Mouse (Mus musculus) heart, embryonic 15.5 days (tissue): ENCODE data around the gene Dlg2. TPM values are rescaled to one million over a fixed set of nuclear protein-coding genes. Genes with fewer than 3 reads are reported as not detected.

Experiments
- ATAC-seq: fragments of 200-750 bp; cut with Nextera tagmentation; replicated peaks from 2 replicates; pipeline ENCODE4 v1.8.0; 2017; ENCODE audit warnings: low read depth, moderate TSS enrichment; ENCODE audit not compliant: insufficient number of reproducible peaks, insufficient read depth, low FRiP score
- H3K27ac ChIP-seq: fragments of 300-500 bp; sonication (generic); 2 replicates; pipeline ENCODE4 v1.5.1; 2015; ENCODE audit warnings: mild to moderate bottlenecking, inconsistent platforms
- H3K27me3 ChIP-seq: fragments of 300-500 bp; sonication (generic); 2 replicates; pipeline ENCODE4 v1.6.1; 2015; ENCODE audit warnings: inconsistent platforms
- H3K36me3 ChIP-seq: fragments of 300-500 bp; sonication (generic); 2 replicates; pipeline ENCODE4 v1.6.1; 2015; ENCODE audit warnings: mild to moderate bottlenecking, inconsistent platforms
- H3K4me1 ChIP-seq: fragments of 300-500 bp; sonication (generic); replicated peaks from 2 replicates; pipeline ENCODE4 v1.6.1; 2015; ENCODE audit warnings: inconsistent platforms
- H3K4me2 ChIP-seq: fragments of 300-500 bp; sonication (generic); 2 replicates; pipeline ENCODE4 v1.6.1; 2015; ENCODE audit warnings: inconsistent platforms, mild to moderate bottlenecking, moderate library complexity
- H3K4me3 ChIP-seq: fragments of 300-500 bp; sonication (generic); 2 replicates; pipeline ENCODE4 v1.5.1; 2015; ENCODE audit warnings: mild to moderate bottlenecking, inconsistent platforms
- H3K9ac ChIP-seq: fragments of 300-500 bp; sonication (generic); 2 replicates; pipeline ENCODE4 v1.6.1; 2015; ENCODE audit warnings: mild to moderate bottlenecking, inconsistent platforms
- H3K9me3 ChIP-seq: fragments of 300-500 bp; sonication (generic); replicated peaks from 2 replicates; pipeline ENCODE4 v1.6.1; 2016; ENCODE audit warnings: inconsistent platforms
- WGBS: fragments of 180-500 bp; shearing (Covaris S2); methylation state at CpG from one replicate; pipeline ENCODE4 v1.1.7; 2015; ENCODE audit warnings: mixed read lengths; 5-methylcytosine and 5-hydroxymethylcytosine counted together
- polyA plus RNA-seq: library from polyadenylated mRNA; unstranded; fragments of >200 nt; fragmentation: Nextera tagmentation; extraction: Ambion mirVana; gene quantifications from 2 replicates; pipeline ENCODE4 v1.2.1, GENCODE M21; 2015

Gene Dlg2
- polyA plus RNA-seq, 1 experiment from 2014 or later: 6.3 TPM

- Histone ChIP-seq H3K9me3 (no peaks in the 10 kb centered on the region), H3K4me1 (no peaks in the 10 kb centered on the region), H3K4me2 (no peak overlapping the region), H3K27me3 (no peaks in the 10 kb centered on the region), H3K4me3 (no peak overlapping the region), H3K9ac (no peak overlapping the region), H3K36me3 (no peaks in the 10 kb centered on the region), H3K27ac (no peak overlapping the region)
- 63% methylated on average over 1 of the region's 1 CpGs for WGBS
- no peak for ATAC-seq
These were observed 1072.3 kb downstream of the Dlg2 start for GRCm38 (mm10) chr7:91548796-91549195.

DNA sequence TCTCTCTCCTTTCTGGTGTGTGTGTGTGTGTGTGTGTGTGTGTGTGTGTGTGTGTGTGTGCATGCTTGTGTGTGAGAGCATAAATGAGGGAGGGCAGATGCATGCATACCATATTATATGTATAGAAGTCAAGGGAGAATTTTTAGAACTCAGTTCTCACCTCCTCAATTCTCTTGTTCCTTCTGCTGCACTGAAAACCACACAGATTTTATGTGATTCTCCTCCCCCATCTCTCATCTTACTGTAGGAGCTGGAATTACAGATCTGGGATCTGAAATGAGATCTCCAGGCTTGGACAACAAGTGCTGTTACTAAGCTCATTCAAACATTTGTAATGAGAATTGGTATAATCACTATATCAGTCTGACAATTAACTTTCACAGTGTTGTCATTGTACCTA is 1081.1 kb downstream of the Dlg2 start:
- H3K9ac ChIP-seq: no peak overlapping the region
- H3K4me2 ChIP-seq: no peak overlapping the region
- no peaks in the 10 kb centered on the region for H3K4me1 ChIP-seq
- H3K36me3 ChIP-seq: no peaks in the 10 kb centered on the region
- H3K4me3 ChIP-seq: no peak overlapping the region
- no peaks in the 10 kb centered on the region for H3K9me3 ChIP-seq
- ATAC-seq: no peak
- no peaks in the 10 kb centered on the region for H3K27me3 ChIP-seq
- H3K27ac ChIP-seq: no peak overlapping the region

DNA sequence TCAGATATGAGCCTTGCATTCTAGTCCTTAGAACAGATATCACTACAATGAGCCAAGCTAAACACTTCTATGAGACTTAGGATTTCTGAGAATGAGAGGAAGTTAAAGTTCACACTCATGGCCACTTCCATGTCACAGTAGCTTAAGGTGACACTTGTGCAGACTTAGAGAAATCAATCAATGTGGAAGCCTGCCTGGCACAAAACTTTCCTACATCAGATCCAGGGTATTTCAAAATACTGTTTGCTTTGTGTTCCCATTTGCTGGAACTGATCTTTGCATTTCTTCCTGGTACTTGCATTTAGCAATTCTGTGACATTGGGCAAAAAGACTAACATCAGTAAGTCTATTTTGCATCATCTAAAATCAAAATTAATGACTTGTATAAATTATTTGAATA is 1091.0 kb downstream of the Dlg2 start:
- H3K9ac ChIP-seq: no peak overlapping the region
- no peaks in the 10 kb centered on the region for H3K36me3 ChIP-seq
- no peak for ATAC-seq
- H3K27ac ChIP-seq: no peak overlapping the region
- no peaks in the 10 kb centered on the region for H3K9me3 ChIP-seq
- H3K4me2 ChIP-seq: no peak overlapping the region
- H3K4me1 ChIP-seq: no peaks in the 10 kb centered on the region
- H3K27me3 ChIP-seq: no peaks in the 10 kb centered on the region
- no peak overlapping the region for H3K4me3 ChIP-seq

GRCm38 (mm10) chr7:91570969-91571368 is 1094.5 kb downstream of the Dlg2 start:
- no peaks in the 10 kb centered on the region for H3K36me3 ChIP-seq
- no peak overlapping the region for H3K9ac ChIP-seq
- ATAC-seq: no peak
- 77% methylated on average over 2 of the region's 2 CpGs for WGBS
- H3K27ac ChIP-seq: no peak overlapping the region
- H3K4me2 ChIP-seq: no peak overlapping the region
- no peaks in the 10 kb centered on the region for H3K27me3 ChIP-seq
- no peaks in the 10 kb centered on the region for H3K4me1 ChIP-seq
- no peak overlapping the region for H3K4me3 ChIP-seq
- H3K9me3 ChIP-seq: no peaks in the 10 kb centered on the region

DNA sequence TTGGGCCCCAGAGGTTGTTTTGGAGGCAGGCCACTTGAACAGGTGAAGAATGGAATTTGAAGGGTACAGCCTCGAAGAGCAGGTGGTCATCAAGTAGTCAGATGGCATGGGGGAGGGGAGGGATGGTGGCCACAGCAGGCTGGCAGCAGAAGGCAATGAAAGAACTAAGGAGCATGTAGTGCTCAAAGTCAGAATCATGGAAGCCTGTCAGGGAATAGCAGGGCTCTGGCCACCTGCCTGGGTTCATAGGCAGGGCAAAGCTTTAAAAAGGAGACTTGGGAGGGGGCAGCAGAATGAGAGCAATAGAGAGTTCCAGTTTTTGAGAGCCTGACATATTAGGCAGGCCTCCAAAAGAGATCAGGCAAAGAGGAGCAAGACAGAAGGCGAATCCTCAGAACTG is 1096.2 kb downstream of the Dlg2 start:
- H3K9ac ChIP-seq: no peak overlapping the region
- no peaks in the 10 kb centered on the region for H3K9me3 ChIP-seq
- H3K36me3 ChIP-seq: no peaks in the 10 kb centered on the region
- H3K27ac ChIP-seq: no peak overlapping the region
- H3K27me3 ChIP-seq: no peaks in the 10 kb centered on the region
- H3K4me1 ChIP-seq: no peaks in the 10 kb centered on the region
- H3K4me2 ChIP-seq: no peak overlapping the region
- WGBS: 59% methylated on average over 2 of the region's 2 CpGs
- no peak for ATAC-seq
- H3K4me3 ChIP-seq: no peak overlapping the region

GRCm38 (mm10) chr7:91573321-91573720 is 1096.8 kb downstream of the Dlg2 start:
- ATAC-seq: no peak
- Histone ChIP-seq H3K9me3 (no peaks in the 10 kb centered on the region), H3K27me3 (no peaks in the 10 kb centered on the region), H3K9ac (no peak overlapping the region), H3K4me3 (no peak overlapping the region), H3K36me3 (no peaks in the 10 kb centered on the region), H3K4me1 (no peaks in the 10 kb centered on the region), H3K4me2 (no peak overlapping the region), H3K27ac (no peak overlapping the region)

DNA sequence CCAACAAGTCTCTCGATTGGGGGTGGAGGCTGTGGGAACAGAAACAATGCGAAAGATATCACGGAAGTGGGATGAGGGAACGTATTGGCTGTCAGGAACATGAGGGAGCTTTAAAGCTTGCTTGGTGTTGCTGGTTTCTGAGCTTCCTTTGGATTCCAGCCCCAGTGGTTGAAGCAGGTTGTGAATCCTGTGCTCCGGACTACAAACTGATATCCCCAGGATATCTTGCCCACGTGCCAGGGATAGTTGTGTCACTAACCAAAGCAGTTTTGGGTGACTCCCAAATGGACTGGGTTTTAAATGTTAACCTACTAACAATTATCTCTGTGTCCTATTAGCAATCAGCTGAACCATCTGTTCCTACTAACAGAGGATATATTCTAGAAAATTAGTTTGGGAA is 1099.7 kb downstream of the Dlg2 start:
- H3K27ac ChIP-seq: no peak overlapping the region
- H3K9ac ChIP-seq: no peak overlapping the region
- H3K36me3 ChIP-seq: no peaks in the 10 kb centered on the region
- no peak overlapping the region for H3K4me2 ChIP-seq
- H3K27me3 ChIP-seq: no peaks in the 10 kb centered on the region
- H3K9me3 ChIP-seq: no peaks in the 10 kb centered on the region
- 72% methylated on average over 6 of the region's 6 CpGs for WGBS
- ATAC-seq: no peak
- no peak overlapping the region for H3K4me3 ChIP-seq
- H3K4me1 ChIP-seq: no peaks in the 10 kb centered on the region

GRCm38 (mm10) chr7:91582203-91582602 is 1105.7 kb downstream of the Dlg2 start:
- Histone ChIP-seq H3K4me3 (no peak overlapping the region), H3K9me3 (no peaks in the 10 kb centered on the region), H3K36me3 (no peaks in the 10 kb centered on the region), H3K9ac (no peak overlapping the region), H3K4me2 (no peak overlapping the region), H3K27me3 (no peaks in the 10 kb centered on the region), H3K4me1 (no peaks in the 10 kb centered on the region), H3K27ac (no peak overlapping the region)
- no peak for ATAC-seq
- 71% methylated on average over 2 of the region's 2 CpGs for WGBS

- WGBS: 28% methylated on average over 1 of the region's 1 CpGs
These were observed 1107.1 kb downstream of the Dlg2 start for GRCm38 (mm10) chr7:91583566-91583965.

GRCm38 (mm10) chr7:91591261-91592170 is 1115.0 kb downstream of the Dlg2 start:
- 66% methylated on average over 5 of the region's 5 CpGs for WGBS
- ATAC-seq: no peak

More at GRCm38 (mm10) chr7:91583566-91583965, 1107.1 kb downstream of the Dlg2 start:
- Histone ChIP-seq H3K9ac (no peak overlapping the region), H3K4me3 (no peak overlapping the region), H3K36me3 (no peaks in the 10 kb centered on the region), H3K27ac (no peak overlapping the region), H3K27me3 (no peaks in the 10 kb centered on the region), H3K9me3 (no peaks in the 10 kb centered on the region), H3K4me1 (no peaks in the 10 kb centered on the region), H3K4me2 (no peak overlapping the region)
- no peak for ATAC-seq

DNA sequence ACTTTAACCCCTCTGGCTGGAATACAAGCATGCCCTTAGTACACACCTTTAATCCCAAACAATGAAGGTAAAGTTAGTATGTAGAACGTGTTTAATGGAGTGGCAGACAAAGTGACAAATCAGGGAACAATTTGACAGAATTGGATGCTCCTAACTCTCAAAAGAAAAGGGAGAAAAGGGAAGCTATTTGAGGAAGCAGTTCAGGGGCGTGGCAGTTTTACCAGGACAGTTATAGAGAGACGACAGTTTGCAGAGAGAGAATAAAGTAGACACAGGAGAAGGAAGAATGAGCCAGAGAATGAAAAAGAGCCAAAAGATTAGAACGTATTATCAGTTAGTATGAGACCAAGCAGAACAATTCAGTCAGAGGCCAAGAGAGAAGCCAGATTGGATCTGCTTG is 1122.1 kb downstream of the Dlg2 start:
- H3K27ac ChIP-seq: no peak overlapping the region
- WGBS: 55% methylated on average over 4 of the region's 4 CpGs
- ATAC-seq: no peak
- H3K4me3 ChIP-seq: no peak overlapping the region
- H3K27me3 ChIP-seq: no peaks in the 10 kb centered on the region
- no peaks in the 10 kb centered on the region for H3K4me1 ChIP-seq
- H3K4me2 ChIP-seq: no peak overlapping the region
- no peak overlapping the region for H3K9ac ChIP-seq
- no peaks in the 10 kb centered on the region for H3K36me3 ChIP-seq
- H3K9me3 ChIP-seq: no peaks in the 10 kb centered on the region

More at GRCm38 (mm10) chr7:91591261-91592170, 1115.0 kb downstream of the Dlg2 start:
- no peak overlapping the region for H3K4me2 ChIP-seq
- no peaks in the 10 kb centered on the region for H3K4me1 ChIP-seq
- no peak overlapping the region for H3K27ac ChIP-seq
- no peak overlapping the region for H3K4me3 ChIP-seq
- H3K36me3 ChIP-seq: no peaks in the 10 kb centered on the region
- H3K27me3 ChIP-seq: no peaks in the 10 kb centered on the region
- H3K9ac ChIP-seq: no peak overlapping the region
- no peaks in the 10 kb centered on the region for H3K9me3 ChIP-seq

GRCm38 (mm10) chr7:91601307-91601706 is 1124.8 kb downstream of the Dlg2 start:
- Histone ChIP-seq H3K27ac (no peak overlapping the region), H3K27me3 (no peaks in the 10 kb centered on the region), H3K4me1 (no peaks in the 10 kb centered on the region), H3K36me3 (no peaks in the 10 kb centered on the region), H3K9me3 (no peaks in the 10 kb centered on the region), H3K4me2 (no peak overlapping the region), H3K9ac (no peak overlapping the region), H3K4me3 (no peak overlapping the region)
- no peak for ATAC-seq
